Mouse (Mus musculus) embryonic fibroblast, embryonic 13.5 days (primary cell): ENCODE data around the gene Mterf1a. TPM values are rescaled to one million over a fixed set of nuclear protein-coding genes. Genes with fewer than 3 reads are reported as not detected.
A peak's percentile ranks its signal among the peaks of the same experiment; 100 is the strongest.

Experiments used
- H3K27ac ChIP-seq: 2 replicates; pipeline ENCODE4 v1.5.1; 2012; ENCODE audit warnings: low read length, control low read depth, inconsistent platforms; ENCODE audit not compliant: insufficient read depth
- H3K4me1 ChIP-seq: 2 replicates; pipeline ENCODE4 v1.6.1; 2011; ENCODE audit warnings: low read length; ENCODE audit not compliant: control insufficient read depth, insufficient read depth
- H3K4me3 ChIP-seq: 2 replicates; pipeline ENCODE4 v1.5.1; 2011; ENCODE audit warnings: mild to moderate bottlenecking, control low read depth, low read length; ENCODE audit not compliant: insufficient read depth
- CTCF ChIP-seq: IDR thresholded peaks from 2 replicates; pipeline ENCODE4 v1.5.1; 2011; ENCODE audit warnings: mild to moderate bottlenecking, control low read depth, low read length, moderate library complexity, borderline replicate concordance; ENCODE audit not compliant: insufficient read depth
- POLR2A ChIP-seq: IDR thresholded peaks from 2 replicates; pipeline ENCODE4 v1.6.1; 2011; ENCODE audit warnings: low read depth, mild to moderate bottlenecking, control low read depth, low read length, moderate library complexity
- polyA plus RNA-seq: library from polyadenylated mRNA; stranded (reverse); fragments of >200 nt; gene quantifications from 2 replicates; pipeline ENCODE4 v1.2.4, GENCODE M21; 2011; ENCODE audit warnings: low read depth; ENCODE audit not compliant: missing spikeins, insufficient read length

The Mterf1a gene
- polyA plus RNA-seq, 1 experiment, result 6.4 TPM

- TF ChIP-seq POLR2A, result no peak
- TF ChIP-seq CTCF, result no peak
- peaks cover 3% of the 10 kb centered on the region; the same call in 1 of the 2 replicates for H3K4me1 ChIP-seq
- no peak within 1 kb of the TSS for H3K4me3 ChIP-seq
- peak within 1 kb of the TSS; percentile 22; the same call in 1 of the 2 replicates for H3K27ac ChIP-seq
These were observed 48.7 kb downstream of the Mterf1a start, which contains the start of gene Lrrd1 for GRCm38 (mm10) chr5:3845026-3845425. Gene Lrrd1, plus strand, starts transcription at chr5:3845173.

Other genes starting within 250 kb of the Mterf1a start
- gene Tmbim7, start 242.8 kb downstream of the Mterf1a start, polyA plus RNA-seq, result not detected in 2 replicates
- 163 and 176 TPM in 2 replicates for gene Gatad1, start 236.7 kb downstream of the Mterf1a start, polyA plus RNA-seq
- 48.9 and 52.0 TPM in 2 replicates for gene Ankib1, start 91.0 kb downstream of the Mterf1a start, polyA plus RNA-seq
- 62.7 and 68.8 TPM in 2 replicates for gene Krit1, start 90.7 kb downstream of the Mterf1a start, polyA plus RNA-seq
- not detected in 2 replicates for gene Lrrd1, start 48.8 kb downstream of the Mterf1a start, polyA plus RNA-seq
- 31.1 and 36.0 TPM in 2 replicates for gene Akap9, start 34.1 kb upstream of the Mterf1a start, polyA plus RNA-seq
- gene Cyp51, start 210.8 kb upstream of the Mterf1a start, polyA plus RNA-seq, result 84.4 and 86.6 TPM in 2 replicates